Mouse (Mus musculus): Measurements from ENCODE around the gene Gm20388.
A peak's percentile ranks its signal among the peaks of the same experiment; 100 is the strongest.

Gm20388 gene

DNA sequence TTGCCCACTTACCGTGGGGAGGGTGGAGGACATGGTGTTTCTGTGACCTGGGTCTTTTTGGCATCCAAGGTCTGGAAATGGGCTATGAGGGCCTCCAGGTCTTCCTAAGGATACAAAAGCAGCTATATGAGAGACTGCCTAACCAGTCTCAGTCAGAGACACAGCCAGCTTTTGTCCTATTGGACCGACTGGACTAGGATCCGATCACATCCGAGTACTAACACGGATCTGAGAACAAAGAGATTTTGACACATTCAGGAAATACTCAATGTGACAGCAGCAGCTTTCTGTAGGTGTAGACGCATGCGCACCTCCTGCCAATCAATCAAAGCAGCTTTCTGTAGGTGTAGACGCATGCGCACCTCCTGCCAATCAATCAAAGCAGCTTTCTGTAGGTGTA lies 1911.1 kb downstream of the Gm20388 start:
- DNase-seq (ENCODE audit: inconsistent ontology term) = no peak

DNA sequence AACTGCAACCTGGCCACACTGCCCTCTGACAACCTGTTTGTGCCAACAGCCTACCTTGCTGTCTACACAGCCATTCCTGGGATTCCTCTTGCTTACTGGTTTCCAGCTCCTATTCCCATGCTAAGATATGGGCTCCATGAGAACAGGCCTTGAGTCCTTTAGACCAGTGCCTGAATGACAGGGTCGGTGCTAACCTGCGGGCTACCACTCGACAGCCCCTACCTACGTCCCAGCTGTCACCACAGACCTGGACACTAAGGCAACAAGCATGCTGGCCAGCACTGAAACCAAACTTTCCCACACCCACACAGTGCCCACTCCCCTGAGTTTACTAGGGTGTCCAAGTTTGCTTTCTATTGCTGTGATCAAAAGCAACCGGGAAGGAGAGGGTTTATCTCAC lies 1917.1 kb downstream of the Gm20388 start:
- DNase-seq (ENCODE audit: inconsistent ontology term) = no peak

- no peak for DNase-seq (ENCODE audit: inconsistent ontology term)
Observed at GRCm38 (mm10) chr8:121828376-121829023, 1917.9 kb downstream of the Gm20388 start.

DNA sequence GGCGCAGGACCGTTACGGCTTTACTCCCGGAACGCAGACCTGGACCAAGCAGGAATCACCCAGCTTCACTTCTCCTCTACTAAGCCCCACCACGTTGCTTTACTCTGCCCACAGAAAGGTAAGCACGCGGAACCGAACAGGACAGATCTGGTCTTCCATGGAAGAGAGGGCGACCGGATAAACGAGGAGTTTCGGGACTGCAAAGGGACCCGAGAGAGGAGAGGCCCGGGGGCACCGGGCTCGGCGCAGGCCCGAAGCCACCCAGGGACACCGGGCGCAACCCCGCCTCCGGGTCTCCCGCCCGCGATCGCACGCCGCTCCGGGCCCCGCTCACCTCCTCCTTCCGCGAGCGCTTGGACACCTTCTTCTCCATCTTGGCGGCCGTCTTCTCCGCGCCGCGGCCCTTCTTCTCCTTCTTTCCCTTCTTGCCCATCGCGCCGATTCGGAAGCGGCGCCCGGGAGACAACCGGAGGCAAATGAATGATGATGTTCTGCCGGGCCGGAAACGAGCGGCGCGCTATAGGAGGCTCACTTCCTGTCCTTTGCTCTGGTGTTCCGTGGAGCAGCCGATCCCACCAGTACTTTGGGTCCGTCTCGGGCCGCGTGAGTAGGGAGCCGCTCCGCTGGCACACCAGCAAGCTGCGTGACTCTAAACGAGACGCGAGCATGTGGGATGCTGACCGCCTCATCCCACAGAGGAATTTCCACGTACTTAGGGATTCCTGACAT lies 1918.6 kb downstream of the Gm20388 start, which contains the start of gene Klhdc4:
Gene Klhdc4, minus strand, starts transcription at position 522 of the 729 bp plus-strand sequence.
- DNase-seq (ENCODE audit: inconsistent ontology term) = peak; percentile 91

DNA sequence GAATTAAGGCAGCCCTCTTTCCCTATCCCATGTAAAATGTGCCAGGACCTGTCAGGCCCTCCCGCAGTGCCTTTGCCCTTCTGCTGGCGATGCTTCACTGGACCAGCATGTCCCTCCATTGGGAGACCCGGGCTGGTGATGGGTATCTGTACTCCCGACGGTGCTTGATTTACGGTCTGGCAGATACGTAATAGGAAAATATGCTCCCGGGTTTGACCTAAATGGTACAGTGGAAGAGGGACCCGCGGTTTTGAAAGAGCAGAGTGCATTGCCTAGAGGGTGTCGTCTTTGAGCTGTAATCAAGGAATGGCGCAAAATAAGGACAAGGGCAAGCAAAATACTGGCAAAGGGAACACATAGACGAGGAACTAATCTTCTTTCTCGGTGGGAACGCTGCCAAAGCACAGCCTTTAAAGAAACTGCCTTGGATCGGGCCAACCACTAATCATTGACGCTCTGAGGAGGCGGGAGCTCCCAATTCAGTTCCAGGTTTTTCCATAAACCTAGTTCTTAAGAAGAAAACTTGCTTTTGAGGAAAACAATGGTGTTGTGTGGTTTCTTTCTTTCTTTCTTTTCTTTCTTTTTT lies 1919.2 kb downstream of the Gm20388 start:
- DNase-seq (ENCODE audit: inconsistent ontology term) = no peak

GRCm38 (mm10) chr8:121832061-121832460 lies 1921.4 kb downstream of the Gm20388 start:
- DNase-seq (ENCODE audit: inconsistent ontology term) = no peak

GRCm38 (mm10) chr8:121832503-121832902 lies 1921.9 kb downstream of the Gm20388 start:
- peak; percentile 67 for DNase-seq (ENCODE audit: inconsistent ontology term)

GRCm38 (mm10) chr8:121841242-121841641 lies 1930.6 kb downstream of the Gm20388 start:
- no peak for DNase-seq (ENCODE audit: inconsistent ontology term)

DNA sequence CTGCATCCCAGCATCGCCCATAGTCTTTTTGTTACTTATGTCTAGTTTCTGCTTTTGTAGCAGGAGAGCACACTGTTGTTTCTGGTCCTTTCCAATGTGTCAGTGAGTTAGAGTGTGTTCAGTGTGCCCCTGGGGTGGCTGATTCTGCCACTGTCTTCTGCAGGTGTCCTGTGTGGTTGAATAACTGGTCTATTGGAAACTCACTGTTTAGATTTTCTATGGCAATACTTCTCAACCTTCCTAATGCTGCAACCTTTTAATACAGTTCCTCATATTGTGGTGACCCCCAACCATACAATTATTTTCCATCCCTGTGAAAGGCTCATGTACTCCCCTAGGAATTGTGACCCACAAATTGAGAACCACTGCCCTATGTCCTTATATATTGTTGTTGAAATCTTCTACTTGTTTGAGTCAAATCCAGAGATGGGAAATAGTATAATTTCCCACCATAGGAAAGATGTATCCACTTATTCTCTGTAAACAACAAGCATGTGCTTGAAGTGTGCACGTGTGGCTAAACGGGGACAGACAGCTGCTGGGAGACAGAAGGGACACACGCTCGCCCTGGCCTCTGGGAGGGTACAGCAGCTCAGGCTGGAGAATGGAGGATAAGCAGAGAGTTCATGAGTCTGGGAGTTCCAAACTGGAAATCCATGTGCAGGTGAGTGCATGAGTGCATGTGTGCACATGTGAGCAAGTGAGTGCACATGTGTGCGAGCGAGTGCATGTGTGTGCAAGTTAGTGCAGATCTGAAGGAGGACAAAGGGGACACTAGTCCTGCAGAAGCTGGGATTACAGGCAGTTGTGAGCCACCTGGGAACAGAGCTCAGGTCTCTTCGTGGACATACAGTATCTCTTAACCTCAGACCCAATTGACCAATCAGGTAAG lies 1931.7 kb downstream of the Gm20388 start:
- no peak for DNase-seq (ENCODE audit: inconsistent ontology term)

- no peak for DNase-seq (ENCODE audit: inconsistent ontology term)
Observed at GRCm38 (mm10) chr8:121843184-121843733, 1932.6 kb downstream of the Gm20388 start.

DNA sequence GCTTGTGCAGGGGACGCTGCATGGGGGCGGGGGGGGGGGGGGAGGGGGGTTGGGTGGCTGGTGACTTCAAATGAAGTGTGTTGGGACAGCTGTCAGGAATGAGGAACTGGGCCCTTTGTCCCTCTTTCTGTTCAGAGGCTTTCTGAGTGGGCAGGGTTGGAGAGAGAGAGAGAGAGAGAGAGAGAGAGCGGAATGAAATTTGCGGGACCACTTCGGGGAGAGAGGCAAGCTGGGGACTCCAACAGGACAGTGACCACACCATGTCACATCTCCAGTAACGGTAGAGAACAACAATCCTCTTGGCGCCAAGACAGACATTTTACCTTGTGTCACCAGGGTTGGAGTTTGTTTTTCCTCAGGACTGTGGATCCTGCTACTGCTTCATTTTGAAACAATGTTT lies 1934.1 kb downstream of the Gm20388 start:
- DNase-seq (ENCODE audit: inconsistent ontology term) = no peak

DNA sequence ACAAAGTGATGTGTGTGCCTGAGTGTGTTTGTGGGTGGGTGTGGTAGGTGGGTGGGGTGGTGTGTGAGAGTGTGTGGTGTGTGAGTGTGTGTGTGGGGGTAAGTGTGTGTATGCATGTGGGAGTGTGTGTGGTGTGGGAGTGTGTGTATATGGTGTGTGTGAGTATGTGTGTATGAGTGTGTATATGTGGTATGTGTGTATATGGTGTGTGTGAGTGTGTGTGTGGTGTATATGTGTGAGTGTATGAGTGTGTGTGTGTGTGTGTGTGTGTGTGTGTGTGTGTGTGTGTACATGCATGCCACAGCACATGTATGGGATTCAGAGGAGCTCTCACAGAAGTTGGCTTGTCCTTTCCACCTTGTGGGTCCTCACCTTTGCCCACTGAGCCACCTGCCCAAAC lies 1936.2 kb downstream of the Gm20388 start:
- DNase-seq (ENCODE audit: inconsistent ontology term) = no peak

GRCm38 (mm10) chr8:121847261-121847822 lies 1936.7 kb downstream of the Gm20388 start:
- DNase-seq (ENCODE audit: inconsistent ontology term) = no peak

DNA sequence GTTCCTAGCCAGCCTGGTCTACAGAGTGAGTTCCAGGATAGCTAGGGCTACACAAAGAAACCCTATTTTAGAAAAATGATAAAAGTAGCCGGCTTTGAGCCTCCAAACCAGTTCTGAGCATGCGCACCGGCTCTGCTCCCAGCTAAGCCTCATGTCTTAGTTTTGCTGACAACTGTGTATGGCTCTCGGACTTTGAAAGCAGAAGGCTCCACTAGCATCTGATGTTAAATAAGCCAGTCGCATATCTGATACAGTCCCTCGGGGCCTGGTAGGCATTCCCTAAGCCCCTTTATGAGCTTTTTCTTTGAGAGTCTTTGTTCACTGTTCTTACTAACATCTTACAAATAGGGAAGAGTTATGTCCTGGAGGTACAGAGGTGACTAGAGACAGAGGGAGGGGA lies 1937.3 kb downstream of the Gm20388 start:
- no peak for DNase-seq (ENCODE audit: inconsistent ontology term)

DNA sequence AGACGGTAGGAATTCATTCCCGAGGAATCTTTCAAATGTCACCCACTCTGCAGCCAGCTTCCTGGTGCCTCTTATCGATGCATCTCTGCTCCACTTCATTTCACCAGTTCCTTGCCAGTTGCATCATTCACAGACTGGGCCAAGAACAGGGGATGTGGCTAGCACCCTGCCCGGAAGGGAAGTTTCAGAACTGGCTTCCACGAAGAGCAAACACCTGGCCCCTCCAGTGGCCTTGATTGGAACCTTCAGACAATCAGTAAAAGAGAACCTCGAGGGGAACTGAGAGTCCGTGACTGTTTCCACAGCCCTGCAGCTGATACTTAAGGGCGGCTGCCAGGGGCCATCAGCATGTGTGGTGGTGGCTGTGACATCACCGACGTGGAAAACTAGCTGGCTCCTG lies 1937.9 kb downstream of the Gm20388 start:
- DNase-seq (ENCODE audit: inconsistent ontology term) = no peak

DNA sequence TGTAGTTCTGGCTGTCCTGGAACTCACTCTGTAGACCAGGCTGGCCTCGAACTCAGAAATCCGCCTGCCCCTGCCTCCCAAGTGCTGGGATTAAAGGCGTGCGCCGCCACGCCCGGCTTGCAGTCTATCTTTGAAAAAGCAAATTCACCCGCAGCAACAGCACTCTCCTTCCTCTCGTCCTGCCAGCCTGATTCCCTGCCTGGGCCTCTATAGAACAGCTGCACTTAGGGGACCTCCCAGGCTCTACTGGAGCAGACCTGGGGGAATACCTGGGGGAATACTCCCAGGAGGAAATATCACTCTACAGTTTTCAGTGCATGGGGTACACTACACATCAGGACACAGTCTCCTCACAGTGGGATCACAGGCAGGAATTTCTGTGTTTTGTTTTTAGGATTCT lies 1938.7 kb downstream of the Gm20388 start:
- DNase-seq (ENCODE audit: inconsistent ontology term) = no peak

DNA sequence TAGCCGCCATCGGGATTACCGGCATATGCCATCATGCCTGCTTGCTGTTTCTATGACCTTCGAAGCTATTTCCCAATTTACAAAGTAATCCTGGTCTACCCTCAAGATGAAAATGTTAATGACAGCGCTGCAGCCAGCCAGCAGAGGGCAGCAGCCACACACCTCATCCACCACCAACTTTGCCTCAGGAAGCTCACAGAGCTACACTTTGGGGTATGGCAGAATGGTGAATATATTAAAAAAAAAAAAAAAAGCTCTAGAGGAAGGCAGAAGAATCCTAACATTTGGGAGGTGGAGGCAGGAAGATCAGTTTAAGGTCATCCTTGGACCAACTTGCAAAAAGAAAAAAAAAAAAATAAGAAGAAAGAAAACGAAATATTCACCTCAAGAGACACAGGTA lies 1939.4 kb downstream of the Gm20388 start:
- peak; percentile 65 for DNase-seq (ENCODE audit: inconsistent ontology term)

- DNase-seq (ENCODE audit: inconsistent ontology term) = no peak
Observed at GRCm38 (mm10) chr8:121850436-121850820, 1939.8 kb downstream of the Gm20388 start.

DNA sequence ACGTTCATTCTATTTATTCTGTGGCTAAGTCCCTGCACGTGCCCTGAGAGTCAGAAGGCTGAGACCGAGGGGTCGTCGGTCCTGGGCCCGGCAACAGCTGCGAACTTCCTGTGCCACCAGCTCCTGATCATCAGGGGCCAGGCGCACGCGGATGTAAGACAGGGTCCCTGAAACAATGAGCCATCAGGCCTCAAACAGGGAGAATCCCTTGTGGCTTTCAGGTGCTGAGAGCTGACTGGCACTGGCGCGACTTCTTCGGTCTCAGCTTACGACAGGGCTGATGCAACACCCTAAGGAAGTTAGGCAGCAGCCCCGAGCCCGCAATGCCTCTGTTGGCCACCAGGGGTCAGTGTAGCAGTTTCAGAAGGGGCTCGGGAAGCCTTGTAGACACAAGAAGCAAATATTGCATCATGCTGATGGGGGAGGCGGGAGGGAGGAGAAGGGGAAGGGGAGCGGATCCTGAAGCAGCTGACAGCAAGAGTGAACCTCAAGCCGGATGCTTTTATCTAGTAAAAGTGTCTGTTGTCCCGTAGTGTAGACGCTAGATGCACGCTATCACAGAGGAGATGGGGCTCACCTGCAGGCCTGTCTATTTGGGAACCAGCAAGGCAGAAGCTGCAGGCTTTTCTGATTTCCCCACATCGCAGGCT lies 1940.3 kb downstream of the Gm20388 start:
- DNase-seq (ENCODE audit: inconsistent ontology term) = peak; percentile 95

DNA sequence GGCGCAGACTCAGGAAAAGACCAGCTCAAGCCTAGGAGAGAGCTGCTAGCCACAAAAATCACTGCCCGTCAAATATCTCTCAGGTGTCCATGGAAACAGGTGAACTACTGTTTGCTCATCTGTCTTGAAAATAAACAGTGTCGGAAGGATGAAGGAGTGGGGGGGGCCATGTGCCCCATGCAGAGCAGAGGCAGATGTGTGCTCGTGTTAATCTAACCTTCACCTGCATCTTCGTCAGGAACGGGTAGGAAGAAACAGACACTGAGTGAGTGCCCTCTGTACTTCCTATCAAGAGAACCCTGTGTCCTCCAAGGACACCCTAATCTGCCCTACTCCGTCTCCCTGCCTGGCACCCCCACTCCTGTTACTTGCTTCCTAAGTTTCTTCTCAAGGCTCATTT lies 1941.1 kb downstream of the Gm20388 start:
- DNase-seq (ENCODE audit: inconsistent ontology term) = no peak

DNA sequence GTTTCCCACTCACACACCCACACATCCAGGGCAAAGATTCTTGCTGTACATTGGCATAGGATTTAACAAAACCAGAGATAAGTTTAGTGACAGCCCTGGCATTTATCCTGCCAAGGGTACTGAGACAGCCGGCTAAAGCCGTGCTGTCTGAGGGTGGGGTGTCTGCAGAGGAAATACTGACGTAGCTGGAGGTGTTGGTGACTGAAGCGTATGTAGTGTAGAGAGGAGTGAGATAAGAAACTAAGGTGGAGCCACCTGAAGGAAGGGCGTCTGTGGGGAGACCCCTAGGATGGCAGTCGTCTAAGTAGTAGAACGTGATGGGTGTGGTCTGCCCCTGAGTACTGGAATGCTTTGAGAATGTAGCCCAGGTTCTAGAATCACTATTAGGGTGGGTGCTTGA lies 1941.8 kb downstream of the Gm20388 start:
- no peak for DNase-seq (ENCODE audit: inconsistent ontology term)

All from Muller cell, postnatal 12 days (primary cell).